Mouse (Mus musculus): ENCODE results near the gene Wdr45. TPM values are rescaled to one million over a fixed set of nuclear protein-coding genes. Genes with fewer than 3 reads are reported as not detected.

The Wdr45 gene
- polyA plus RNA-seq, 1 experiment: 38.9 TPM

GRCm38 (mm10) chrX:7775501-7776205, 61.5 kb downstream of the Wdr45 start:
- Histone ChIP-seq H3K4me2 (ENCODE audit: low read depth) (no peak overlapping the region), H3K27me3 (ENCODE audit: control insufficient read depth, insufficient read depth, insufficient read length) (no peaks in the 10 kb centered on the region), H3K36me3 (ENCODE audit: control insufficient read depth, insufficient read depth) (peaks cover 6% of the 10 kb centered on the region), H3ac (ENCODE audit: control insufficient read depth, insufficient read length) (no peak overlapping the region), H3K79me2 (ENCODE audit: control insufficient read depth, insufficient read depth) (no peaks in the 10 kb centered on the region), H3K4me3 (no peak overlapping the region)
- no peak for TF ChIP-seq POLR2AphosphoS2 (IDR thresholded peaks at IDR 0.05; ENCODE audit: insufficient read length, low read depth)
- no peak for TF ChIP-seq SRF (IDR thresholded peaks at IDR 0.05; ENCODE audit: control insufficient read depth, insufficient read length, low read depth)
- TF ChIP-seq USF1 (IDR thresholded peaks at IDR 0.05; ENCODE audit: low read depth): no peak

DNA sequence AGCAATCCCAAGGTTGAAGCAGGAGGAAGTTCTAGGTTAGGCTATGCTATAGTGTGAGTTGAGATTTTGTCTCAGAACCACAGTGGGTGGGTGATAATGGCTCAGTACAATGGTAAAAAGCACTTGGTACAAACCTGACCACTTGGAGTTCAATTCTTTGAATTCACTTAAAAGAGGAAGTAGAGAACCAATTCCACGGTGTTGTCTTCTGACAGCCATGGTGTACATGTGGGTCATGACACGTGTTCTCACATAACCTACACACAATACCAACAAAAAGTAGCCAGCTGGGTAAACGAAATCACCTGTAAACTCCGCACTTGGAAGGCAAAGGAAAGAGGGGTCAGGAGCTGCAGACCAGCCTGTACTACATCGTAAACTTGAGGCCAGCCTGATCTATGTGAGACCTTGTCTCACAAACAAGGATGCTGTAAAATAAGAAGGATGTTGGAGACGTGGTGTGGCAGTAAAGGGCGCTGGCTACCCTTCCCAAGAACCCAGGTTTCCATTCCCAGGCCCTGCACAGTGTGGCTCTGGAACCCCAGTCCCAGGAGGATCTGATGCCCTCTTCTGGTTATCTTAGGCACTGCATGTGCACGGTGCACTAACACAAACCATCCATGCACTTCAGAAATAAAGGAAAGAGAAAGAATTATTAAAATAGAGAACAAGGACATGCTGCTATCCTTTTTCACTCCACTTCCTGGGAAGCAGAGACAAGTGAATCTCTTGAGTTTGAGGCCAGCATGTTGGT, 62.4 kb downstream of the Wdr45 start:
- no peaks in the 10 kb centered on the region for H3K79me2 ChIP-seq (ENCODE audit: control insufficient read depth, insufficient read depth)
- TF ChIP-seq POLR2AphosphoS2 (IDR thresholded peaks at IDR 0.05; ENCODE audit: insufficient read length, low read depth) (peak; percentile 18), CEBPB (IDR thresholded peaks at IDR 0.05; ENCODE audit: insufficient read depth, poor library complexity, severe bottlenecking) (no peak)

More for the DNA sequence above, 62.4 kb downstream of the Wdr45 start:
- no peaks in the 10 kb centered on the region for H3K27me3 ChIP-seq (ENCODE audit: control insufficient read depth, insufficient read depth, insufficient read length)
- H3K4me2 ChIP-seq (ENCODE audit: low read depth): no peak overlapping the region
- peaks cover 6% of the 10 kb centered on the region for H3K36me3 ChIP-seq (ENCODE audit: control insufficient read depth, insufficient read depth)
- H3K4me3 ChIP-seq: no peak overlapping the region
- H3ac ChIP-seq (ENCODE audit: control insufficient read depth, insufficient read length): no peak overlapping the region

Other genes starting within 250 kb of the Wdr45 start
- 0.06 TPM for gene Foxp3, start 140.7 kb upstream of the Wdr45 start, polyA plus RNA-seq (2012; fragmentation: generic; extraction: Trizol)
- gene Ppp1r3f, start 140.1 kb upstream of the Wdr45 start, polyA plus RNA-seq (2012; fragmentation: generic; extraction: Trizol): 3.1 TPM
- 28.8 TPM for gene Ccdc22, start 108.8 kb upstream of the Wdr45 start, polyA plus RNA-seq (2012; fragmentation: generic; extraction: Trizol)
- not detected for gene Cacna1f, start 107.2 kb upstream of the Wdr45 start, polyA plus RNA-seq (2012; fragmentation: generic; extraction: Trizol)
- gene Syp, start 75.9 kb upstream of the Wdr45 start, polyA plus RNA-seq (2012; fragmentation: generic; extraction: Trizol): 0.54 TPM
- gene Prickle3, start 57.1 kb upstream of the Wdr45 start, polyA plus RNA-seq (2012; fragmentation: generic; extraction: Trizol): 3.8 TPM
- 294 TPM for gene Plp2, start 42.9 kb upstream of the Wdr45 start, polyA plus RNA-seq (2012; fragmentation: generic; extraction: Trizol)
- gene Magix, start 33.1 kb upstream of the Wdr45 start, polyA plus RNA-seq (2012; fragmentation: generic; extraction: Trizol): 0.05 TPM
- 17.1 TPM for gene Gpkow, start 17.2 kb upstream of the Wdr45 start, polyA plus RNA-seq (2012; fragmentation: generic; extraction: Trizol)
- 0.64 TPM for gene Gm45208, start 7.9 kb downstream of the Wdr45 start, polyA plus RNA-seq (2012; fragmentation: generic; extraction: Trizol)
- 64.4 TPM for gene Praf2, start 14.1 kb downstream of the Wdr45 start, polyA plus RNA-seq (2012; fragmentation: generic; extraction: Trizol)
- 2.4 TPM for gene Ccdc120, start 36.6 kb downstream of the Wdr45 start, polyA plus RNA-seq (2012; fragmentation: generic; extraction: Trizol)
- gene Tfe3, start 48.2 kb downstream of the Wdr45 start, polyA plus RNA-seq (2012; fragmentation: generic; extraction: Trizol): 31.9 TPM
- gene Gripap1, start 75.4 kb downstream of the Wdr45 start, polyA plus RNA-seq (2012; fragmentation: generic; extraction: Trizol): 19.8 TPM
- 0.16 TPM for gene Kcnd1, start 108.0 kb downstream of the Wdr45 start, polyA plus RNA-seq (2012; fragmentation: generic; extraction: Trizol)
- gene Otud5, start 127.0 kb downstream of the Wdr45 start, polyA plus RNA-seq (2012; fragmentation: generic; extraction: Trizol): 36.3 TPM
- gene Pim2, start 163.9 kb downstream of the Wdr45 start, polyA plus RNA-seq (2012; fragmentation: generic; extraction: Trizol): 3.0 TPM
- 32.9 TPM for gene Slc35a2, start 169.7 kb downstream of the Wdr45 start, polyA plus RNA-seq (2012; fragmentation: generic; extraction: Trizol)
- gene Pqbp1, start 184.9 kb downstream of the Wdr45 start, polyA plus RNA-seq (2012; fragmentation: generic; extraction: Trizol): 79.5 TPM
- gene Timm17b, start 185.0 kb downstream of the Wdr45 start, polyA plus RNA-seq (2012; fragmentation: generic; extraction: Trizol): 44.1 TPM
- gene Gm10491, start 193.5 kb downstream of the Wdr45 start, polyA plus RNA-seq (2012; fragmentation: generic; extraction: Trizol): not detected
- not detected for gene Gm10490, start 195.2 kb downstream of the Wdr45 start, polyA plus RNA-seq (2012; fragmentation: generic; extraction: Trizol)
- gene Pcsk1n, start 205.5 kb downstream of the Wdr45 start, polyA plus RNA-seq (2012; fragmentation: generic; extraction: Trizol): not detected
- gene Eras, start 214.3 kb downstream of the Wdr45 start, polyA plus RNA-seq (2012; fragmentation: generic; extraction: Trizol): not detected
- gene Hdac6, start 233.6 kb downstream of the Wdr45 start, polyA plus RNA-seq (2012; fragmentation: generic; extraction: Trizol): 11.5 TPM